Mouse (Mus musculus): ENCODE measurements around the gene Ppp2r2d. TPM values are rescaled to one million over a fixed set of nuclear protein-coding genes. Genes with fewer than 3 reads are reported as not detected.

Gene Ppp2r2d
- total and polyA plus RNA-seq, 2 experiments from 2014 or later = 99.4 to 115 TPM

- no peak overlapping the region for H3K9ac ChIP-seq
- peaks cover 47% of the 10 kb centered on the region for H3K36me3 ChIP-seq (ENCODE audit: insufficient read depth)
- H3K4me2 ChIP-seq (ENCODE audit: low read depth) = no peak overlapping the region
- H3K4me3 ChIP-seq (ENCODE audit: low read depth, low read length) = no peak overlapping the region
- 93% methylated on average over 2 of the region's 2 CpGs for WGBS
- no peak for TF ChIP-seq CTCF (IDR thresholded peaks at IDR 0.05; ENCODE audit: low read depth)
- no peak overlapping the region for H3K27ac ChIP-seq (ENCODE audit: low read depth, low read length)
- H3K9me3 ChIP-seq (ENCODE audit: low read length) = no peaks in the 10 kb centered on the region
- DNase-seq (no peak), ATAC-seq (no peak)
- no peaks in the 10 kb centered on the region for H3K27me3 ChIP-seq (ENCODE audit: insufficient read depth, low read length)
- H3K4me1 ChIP-seq (ENCODE audit: insufficient read depth) = no peaks in the 10 kb centered on the region
Observed at GRCm38 (mm10) chr7:138854201-138854600, 8.3 kb downstream of the Ppp2r2d start.

- no peak overlapping the region for H3K9ac ChIP-seq
Observed at GRCm38 (mm10) chr7:138856670-138857069, 10.8 kb downstream of the Ppp2r2d start.

GRCm38 (mm10) chr7:138863950-138864572 lies 18.2 kb downstream of the Ppp2r2d start:
- Histone ChIP-seq H3K27me3 (ENCODE audit: insufficient read depth, low read length) (no peaks in the 10 kb centered on the region), H3K9ac (no peak overlapping the region), H3K36me3 (ENCODE audit: insufficient read depth) (peaks cover 18% of the 10 kb centered on the region), H3K4me1 (ENCODE audit: insufficient read depth) (no peaks in the 10 kb centered on the region), H3K4me2 (ENCODE audit: low read depth) (no peak overlapping the region), H3K9me3 (ENCODE audit: low read length) (no peaks in the 10 kb centered on the region), H3K4me3 (ENCODE audit: low read depth, low read length) (no peak overlapping the region), H3K27ac (ENCODE audit: low read depth, low read length) (no peak overlapping the region)
- WGBS = 96% methylated on average over 3 of the region's 3 CpGs
- ATAC-seq (no peak), DNase-seq (no peak)
- no peak for TF ChIP-seq CTCF (IDR thresholded peaks at IDR 0.05; ENCODE audit: low read depth)

More at GRCm38 (mm10) chr7:138856670-138857069, 10.8 kb downstream of the Ppp2r2d start:
- ATAC-seq (no peak), DNase-seq (no peak)
- Histone ChIP-seq H3K4me1 (ENCODE audit: insufficient read depth) (no peaks in the 10 kb centered on the region), H3K4me2 (ENCODE audit: low read depth) (no peak overlapping the region), H3K9me3 (ENCODE audit: low read length) (no peaks in the 10 kb centered on the region), H3K27me3 (ENCODE audit: insufficient read depth, low read length) (no peaks in the 10 kb centered on the region), H3K4me3 (ENCODE audit: low read depth, low read length) (no peak overlapping the region), H3K27ac (ENCODE audit: low read depth, low read length) (no peak overlapping the region), H3K36me3 (ENCODE audit: insufficient read depth) (peaks cover 34% of the 10 kb centered on the region)
- TF ChIP-seq CTCF (IDR thresholded peaks at IDR 0.05; ENCODE audit: low read depth) = no peak
- 58% methylated on average over 2 of the region's 2 CpGs for WGBS

- Histone ChIP-seq H3K36me3 (ENCODE audit: insufficient read depth) (peaks cover 22% of the 10 kb centered on the region), H3K4me1 (ENCODE audit: insufficient read depth) (no peaks in the 10 kb centered on the region), H3K27me3 (ENCODE audit: insufficient read depth, low read length) (no peaks in the 10 kb centered on the region), H3K9ac (no peak overlapping the region), H3K9me3 (ENCODE audit: low read length) (no peaks in the 10 kb centered on the region), H3K4me3 (ENCODE audit: low read depth, low read length) (no peak overlapping the region), H3K27ac (ENCODE audit: low read depth, low read length) (no peak overlapping the region), H3K4me2 (ENCODE audit: low read depth) (no peak overlapping the region)
- WGBS = 100% methylated on average over 1 of the region's 1 CpGs
- ATAC-seq (no peak), DNase-seq (no peak)
- TF ChIP-seq CTCF (IDR thresholded peaks at IDR 0.05; ENCODE audit: low read depth) = no peak
Observed at GRCm38 (mm10) chr7:138864776-138865175, 18.9 kb downstream of the Ppp2r2d start.

GRCm38 (mm10) chr7:138867286-138867685 lies 21.4 kb downstream of the Ppp2r2d start:
- no peak overlapping the region for H3K4me2 ChIP-seq (ENCODE audit: low read depth)
- no peaks in the 10 kb centered on the region for H3K9me3 ChIP-seq (ENCODE audit: low read length)
- no peak overlapping the region for H3K4me3 ChIP-seq (ENCODE audit: low read depth, low read length)
- H3K4me1 ChIP-seq (ENCODE audit: insufficient read depth) = no peaks in the 10 kb centered on the region
- 84% methylated on average over 6 of the region's 6 CpGs for WGBS
- DNase-seq (no peak), ATAC-seq (no peak)
- no peak overlapping the region for H3K9ac ChIP-seq
- H3K27me3 ChIP-seq (ENCODE audit: insufficient read depth, low read length) = no peaks in the 10 kb centered on the region
- TF ChIP-seq CTCF (IDR thresholded peaks at IDR 0.05; ENCODE audit: low read depth) = no peak
- peaks cover 35% of the 10 kb centered on the region for H3K36me3 ChIP-seq (ENCODE audit: insufficient read depth)
- H3K27ac ChIP-seq (ENCODE audit: low read depth, low read length) = no peak overlapping the region

GRCm38 (mm10) chr7:138868316-138868715 lies 22.4 kb downstream of the Ppp2r2d start:
- Histone ChIP-seq H3K27ac (ENCODE audit: low read depth, low read length) (no peak overlapping the region), H3K4me3 (ENCODE audit: low read depth, low read length) (no peak overlapping the region), H3K4me2 (ENCODE audit: low read depth) (no peak overlapping the region), H3K36me3 (ENCODE audit: insufficient read depth) (peaks cover 45% of the 10 kb centered on the region), H3K4me1 (ENCODE audit: insufficient read depth) (no peaks in the 10 kb centered on the region), H3K9ac (no peak overlapping the region), H3K27me3 (ENCODE audit: insufficient read depth, low read length) (no peaks in the 10 kb centered on the region), H3K9me3 (ENCODE audit: low read length) (no peaks in the 10 kb centered on the region)
- WGBS = 89% methylated on average over 4 of the region's 4 CpGs
- DNase-seq (no peak), ATAC-seq (no peak)
- TF ChIP-seq CTCF (IDR thresholded peaks at IDR 0.05; ENCODE audit: low read depth) = no peak

- Histone ChIP-seq H3K27me3 (ENCODE audit: insufficient read depth, low read length) (no peaks in the 10 kb centered on the region), H3K4me2 (ENCODE audit: low read depth) (no peak overlapping the region), H3K4me1 (ENCODE audit: insufficient read depth) (no peaks in the 10 kb centered on the region), H3K9me3 (ENCODE audit: low read length) (no peaks in the 10 kb centered on the region), H3K4me3 (ENCODE audit: low read depth, low read length) (no peak overlapping the region), H3K9ac (no peak overlapping the region), H3K36me3 (ENCODE audit: insufficient read depth) (peaks cover 76% of the 10 kb centered on the region), H3K27ac (ENCODE audit: low read depth, low read length) (no peak overlapping the region)
- ATAC-seq = no peak
- no peak for TF ChIP-seq CTCF (IDR thresholded peaks at IDR 0.05; ENCODE audit: low read depth)
- WGBS = 88% methylated on average over 3 of the region's 3 CpGs
- no peak for DNase-seq
Observed at GRCm38 (mm10) chr7:138872956-138873355, 27.1 kb downstream of the Ppp2r2d start.
